Mouse (Mus musculus) telencephalon, adult 2 months (tissue): ENCODE measurements at regions not wholly inside any gene's neighbourhood (a gene's known extent, or its start where the extent isn't known, plus 50 kb on each side); places are given as distances from the start of the nearest gene placed in this dataset.
"Not testable (repeated sequence)": the region's sequence is repeated elsewhere in the genome, so short reads cannot be mapped to it uniquely, and the experiment has no call there.

ENCODE experiments used
- DNase-seq: peaks from one replicate; pipeline ENCODE4 v3.0.0-alpha.2; 2011; ENCODE audit warnings: low read depth, low spot score

DNA sequence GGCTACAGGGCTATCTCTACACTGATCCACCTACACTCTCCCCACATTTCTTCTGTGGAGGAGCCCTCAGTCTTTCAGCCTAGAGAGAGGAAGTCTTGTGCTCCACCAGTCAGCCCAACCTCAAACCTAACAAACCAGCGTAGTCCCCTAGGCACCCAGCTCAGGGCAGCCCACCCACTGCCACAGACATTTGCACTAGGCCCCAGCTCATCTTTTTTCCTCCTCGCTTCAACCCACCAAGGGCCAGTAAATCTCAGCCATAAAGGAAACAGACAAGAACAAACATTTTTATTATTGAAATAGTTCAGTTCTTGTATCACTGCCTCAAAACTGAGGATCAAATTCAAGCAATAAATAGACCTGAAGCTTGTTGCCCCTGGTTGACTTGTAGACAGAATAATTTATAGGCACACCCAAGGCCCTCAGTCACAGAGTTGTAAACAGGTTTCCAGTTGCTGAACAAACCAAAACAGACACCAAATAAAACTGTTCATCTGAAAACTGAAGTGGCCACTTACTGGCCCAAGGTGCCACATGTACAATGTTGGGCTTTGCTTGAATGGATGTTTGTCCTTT is 58.0 kb upstream of the Cdyl start:
- no peak for DNase-seq

- DNase-seq: no peak
Observed at GRCm38 (mm10) chr13:35603080-35603479, 56.6 kb upstream of the Cdyl start.

DNA sequence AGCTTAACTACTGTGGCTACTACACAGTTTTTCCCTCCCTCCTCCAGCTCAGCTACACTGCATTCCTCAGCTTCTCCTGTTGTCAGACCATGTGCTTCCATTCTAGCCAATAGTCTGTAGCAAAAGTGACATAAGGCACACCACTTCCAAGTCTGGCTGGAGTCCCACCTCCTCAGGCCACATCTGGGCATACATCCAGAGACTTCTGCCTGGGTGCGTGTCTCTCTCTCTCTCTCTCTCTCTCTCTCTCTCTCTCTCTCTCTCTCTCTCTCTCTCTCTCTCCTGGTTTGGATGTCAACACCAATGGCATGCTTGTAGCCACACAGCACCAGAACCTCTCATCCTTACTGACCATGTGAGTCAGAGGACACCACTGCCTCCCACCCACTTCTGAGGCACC is 55.6 kb upstream of the Cdyl start:
- DNase-seq: no peak

DNA sequence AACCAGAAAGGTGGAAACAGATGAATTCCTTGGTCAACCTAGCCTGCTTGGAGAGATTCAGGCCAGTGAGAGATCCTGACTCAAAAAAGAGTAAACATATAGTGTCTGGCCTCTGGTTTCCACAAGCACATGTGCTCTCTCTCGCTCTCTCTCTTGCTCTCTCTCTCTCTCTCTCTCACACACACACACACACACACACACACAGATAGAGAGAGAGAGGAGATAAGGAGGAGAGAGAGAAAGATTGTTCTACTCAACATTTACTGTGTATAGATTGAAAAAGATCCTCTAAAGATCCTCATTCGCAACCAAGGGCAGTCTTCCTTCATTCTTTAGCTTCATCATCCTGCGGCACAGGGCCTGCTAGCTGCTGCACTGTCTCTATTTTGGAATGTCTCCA is 54.9 kb upstream of the Cdyl start:
- DNase-seq: no peak

- not testable (repeated sequence) for DNase-seq
Observed at GRCm38 (mm10) chr13:35606857-35607561, 52.6 kb upstream of the Cdyl start.

DNA sequence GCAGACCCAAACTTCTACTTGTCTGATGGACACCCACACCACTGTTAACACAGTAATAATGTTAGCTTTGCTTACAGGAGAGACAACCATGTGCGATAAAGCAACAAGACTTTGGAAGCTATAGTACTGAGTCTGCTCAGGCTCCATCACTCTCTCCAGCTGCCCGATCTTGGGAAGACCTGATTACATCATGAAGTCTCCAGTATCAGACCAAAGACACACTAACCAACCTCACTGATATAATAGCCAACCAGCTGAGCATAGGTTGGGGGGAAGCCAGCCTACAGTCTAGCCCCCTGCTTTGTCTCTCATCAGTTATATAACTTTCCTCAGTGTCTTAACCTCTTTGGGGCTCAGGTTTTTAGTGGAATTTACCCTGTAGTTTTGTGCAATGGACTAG is 51.9 kb upstream of the Cdyl start:
- DNase-seq: no peak
